23 mouse cellular contexts compared by ENCODE assay signal in the genomic region with DNA sequence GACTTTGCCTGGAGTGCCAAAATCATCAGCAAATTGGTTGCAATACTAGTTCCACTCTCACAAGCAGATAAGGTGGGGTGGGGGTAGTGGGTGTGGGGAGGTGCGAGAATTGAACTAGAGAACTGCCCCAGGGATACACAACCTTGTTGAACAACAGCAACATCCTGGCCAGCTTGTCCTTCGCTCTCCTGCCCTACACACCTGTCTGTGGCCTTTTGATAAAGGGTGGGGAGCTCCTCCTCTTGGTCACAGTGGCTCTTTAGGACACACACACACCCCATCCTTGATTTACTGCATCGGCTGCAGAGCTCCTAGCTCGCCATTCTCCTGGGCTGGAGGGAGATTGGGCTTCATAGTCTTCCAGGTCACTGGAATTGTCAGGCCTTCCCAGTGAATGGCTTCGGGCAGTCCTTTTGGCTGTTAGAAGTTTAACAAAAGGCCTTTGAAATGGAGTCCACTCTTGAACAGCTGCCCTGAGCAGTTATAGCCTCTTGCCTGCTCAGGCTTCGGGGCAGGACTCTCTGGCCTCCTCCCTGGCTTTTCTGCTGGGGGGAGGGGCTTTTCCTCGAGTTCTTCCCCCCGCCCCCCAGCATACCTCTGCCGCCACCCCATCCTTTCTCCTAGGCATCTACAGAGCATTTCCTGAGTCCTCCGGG. TPM values are rescaled to one million over a fixed set of nuclear protein-coding genes. Genes with fewer than 3 reads are reported as not detected.
DNase-seq lines count a peak whose midpoint lies in the region; ATAC-seq and TF ChIP-seq lines count a peak whose summit lies in the region.
"Had no signal": no experiment of that assay in that cellular context is flagged by ENCODE, and none has a peak within 500 bp of the region (broad histone marks: within the 10 kb centered on the region; RNA-seq: fewer than 3 reads in every experiment).

No protein-coding gene starts in this region.

- TF ChIP-seq CTCF in liver, postnatal 0 days (IDR thresholded peaks at IDR 0.05; ENCODE audit: low read depth): no peak

- peaks cover 49% of the 10 kb centered on the region for H3K27me3 ChIP-seq in hindbrain, embryonic 10.5 days (ENCODE audit: insufficient read depth, poor library complexity, severe bottlenecking)
- H3K27me3 ChIP-seq in hindbrain, embryonic 13.5 days: peaks cover 8% of the 10 kb centered on the region; the same call in 1 of the 2 replicates
- H3K27me3 ChIP-seq in limb, embryonic 10.5 days (ENCODE audit: low read depth, poor library complexity, severe bottlenecking): peaks cover 11% of the 10 kb centered on the region; the same call in 1 of the 2 replicates
- 0 out of 2 replicates have a peak, but pooled peaks cover 6% of the 10 kb centered on the region for H3K27me3 ChIP-seq in liver, postnatal 0 days (ENCODE audit: insufficient read depth, low read length)
- H3K27me3 ChIP-seq: neural tube, embryonic 12.5 days; stomach, embryonic 15.5 days had no signal

- no peaks in the 10 kb centered on the region for H3K36me3 ChIP-seq in hindbrain, embryonic 10.5 days
- H3K36me3 ChIP-seq in hindbrain, embryonic 13.5 days: no peaks in the 10 kb centered on the region
- no peaks in the 10 kb centered on the region for H3K36me3 ChIP-seq in limb, embryonic 10.5 days
- no peaks in the 10 kb centered on the region for H3K36me3 ChIP-seq in liver, postnatal 0 days (replicated peaks; ENCODE audit: insufficient read depth, low read length)
- H3K36me3 ChIP-seq: neural tube, embryonic 12.5 days; stomach, embryonic 15.5 days had no signal

- DNase-seq in hindbrain, embryonic 10.5 days (ENCODE audit: low spot score): peak; percentile 31
- peak; percentile 9 for DNase-seq in right cerebral cortex, adult 18-20 months
- no peak for DNase-seq in right cerebral cortex, postnatal 25 days
- DNase-seq in limb, embryonic 10.5 days (ENCODE audit: low spot score): no peak
- DNase-seq in retina, postnatal 1 day: peak; percentile 90
- no peak for DNase-seq in lung, adult 18-20 months
- DNase-seq in liver, postnatal 0 days: no peak
- DNase-seq: adrenal gland, adult 8-10 months; B cell, adult 2 months; cerebellum, postnatal 10 days; heart, postnatal 36 days; kidney, adult 9 months; kidney, postnatal 36 days; layer of hippocampus, adult 9-11 months; right cerebral cortex, postnatal 14 days; thymus, adult 18-20 months; thymus, postnatal 4 days had no signal

- 34% methylated on average over 10 of the region's 10 CpGs for WGBS in hindbrain, embryonic 10.5 days
- 28% methylated on average over 10 of the region's 10 CpGs for WGBS in hindbrain, embryonic 13.5 days
- WGBS in limb, embryonic 10.5 days: 23% methylated on average over 10 of the region's 10 CpGs
- 60% methylated on average over 10 of the region's 10 CpGs for WGBS in liver, postnatal 0 days (ENCODE audit: insufficient replicate concordance)

- H3K4me2 ChIP-seq in hindbrain, embryonic 13.5 days: no peak overlapping the region
- H3K4me2 ChIP-seq in liver, postnatal 0 days (ENCODE audit: low read depth, low read length): no peak overlapping the region
- H3K4me2 ChIP-seq: neural tube, embryonic 12.5 days; stomach, embryonic 15.5 days had no signal

- H3K4me1 ChIP-seq in hindbrain, embryonic 10.5 days (replicated peaks): peaks cover 66% of the 10 kb centered on the region
- peaks cover 38% of the 10 kb centered on the region for H3K4me1 ChIP-seq in hindbrain, embryonic 13.5 days (replicated peaks)
- H3K4me1 ChIP-seq in limb, embryonic 10.5 days: peaks cover 58% of the 10 kb centered on the region
- peaks cover 3% of the 10 kb centered on the region; the same call in 1 of the 2 replicates for H3K4me1 ChIP-seq in liver, postnatal 0 days (ENCODE audit: insufficient read depth)

- TF ChIP-seq EP300 in liver, postnatal 0 days (IDR thresholded peaks at IDR 0.05; ENCODE audit: low read depth): no peak

- H3K27ac ChIP-seq in hindbrain, embryonic 10.5 days: peak overlapping the region; percentile 84
- H3K27ac ChIP-seq in hindbrain, embryonic 13.5 days: no peak overlapping the region
- H3K27ac ChIP-seq in limb, embryonic 10.5 days: peak overlapping the region; percentile 72
- H3K27ac ChIP-seq in liver, postnatal 0 days (ENCODE audit: low read depth): no peak overlapping the region
- H3K27ac ChIP-seq: left cerebral cortex, adult 2 months; liver, embryonic 14.5 days; neural tube, embryonic 12.5 days; stomach, embryonic 15.5 days had no signal

- no peak for ATAC-seq in hindbrain, embryonic 13.5 days (ENCODE audit: low FRiP score)
- ATAC-seq in liver, postnatal 0 days: no peak
- ATAC-seq: lung, postnatal 0 days had no signal

- H3K4me3 ChIP-seq in hindbrain, embryonic 10.5 days: no peak overlapping the region
- no peak overlapping the region for H3K4me3 ChIP-seq in hindbrain, embryonic 13.5 days
- 0 out of 2 replicates have a peak overlapping the region, but pooled peaks have one; percentile 5 for H3K4me3 ChIP-seq in limb, embryonic 10.5 days
- no peak overlapping the region for H3K4me3 ChIP-seq in liver, postnatal 0 days (ENCODE audit: low read depth, low read length)
- H3K4me3 ChIP-seq: left cerebral cortex, adult 2 months; neural tube, embryonic 12.5 days; stomach, embryonic 15.5 days had no signal

- H3K9ac ChIP-seq in hindbrain, embryonic 13.5 days: no peak overlapping the region
- no peak overlapping the region for H3K9ac ChIP-seq in liver, postnatal 0 days (replicated peaks)
- H3K9ac ChIP-seq: liver, embryonic 14.5 days; neural tube, embryonic 12.5 days; stomach, embryonic 15.5 days had no signal

- H3K9me3 ChIP-seq in hindbrain, embryonic 10.5 days: no peaks in the 10 kb centered on the region
- H3K9me3 ChIP-seq in hindbrain, embryonic 13.5 days: no peaks in the 10 kb centered on the region
- H3K9me3 ChIP-seq in limb, embryonic 10.5 days (replicated peaks): no peaks in the 10 kb centered on the region
- H3K9me3 ChIP-seq in liver, postnatal 0 days (ENCODE audit: low read length): no peaks in the 10 kb centered on the region
- H3K9me3 ChIP-seq: neural tube, embryonic 12.5 days; stomach, embryonic 15.5 days had no signal

RNA-seq across cellular contexts. Expression of a gene that starts 26.2 kb away (rescaled TPM):
- 18.0 and 19.8 TPM in 2 replicates for polyA plus RNA-seq in hindbrain, embryonic 10.5 days (2016; fragmentation: Nextera tagmentation; extraction: Ambion mirVana)
- polyA plus RNA-seq in hindbrain, embryonic 13.5 days (2015; fragmentation: Nextera tagmentation; extraction: Ambion mirVana): 10.6 and 13.8 TPM in 2 replicates
- 13.1 and 13.4 TPM in 2 replicates for polyA plus RNA-seq in limb, embryonic 10.5 days (2016; fragmentation: Nextera tagmentation; extraction: Ambion mirVana)
- 0.47 and 0.63 TPM in 2 replicates for polyA plus RNA-seq in liver, postnatal 0 days (2015; fragmentation: Nextera tagmentation; extraction: Ambion mirVana)

Comparison
In these comparisons a context has a peak if more than half of its experiments do, and no peak if none do; other contexts are left out.
1. DNase-seq: peak in hindbrain, embryonic 10.5 days (single experiment), right cerebral cortex, adult 18-20 months (single experiment) and retina, postnatal 1 day (single experiment); none in right cerebral cortex, postnatal 25 days (single experiment), limb, embryonic 10.5 days (single experiment), lung, adult 18-20 months (0 of 2) and liver, postnatal 0 days (single experiment).
2. H3K27ac ChIP-seq: peak in hindbrain, embryonic 10.5 days (single experiment) and limb, embryonic 10.5 days (single experiment); none in hindbrain, embryonic 13.5 days (single experiment) and liver, postnatal 0 days (single experiment).